Mouse (Mus musculus): Measurements from ENCODE around the gene Srpk2. TPM values are rescaled to one million over a fixed set of nuclear protein-coding genes. Genes with fewer than 3 reads are reported as not detected.

The Srpk2 gene
- total and polyA plus RNA-seq, 3 experiments = 20.6 to 31.1 (median 23.3) TPM

DNA sequence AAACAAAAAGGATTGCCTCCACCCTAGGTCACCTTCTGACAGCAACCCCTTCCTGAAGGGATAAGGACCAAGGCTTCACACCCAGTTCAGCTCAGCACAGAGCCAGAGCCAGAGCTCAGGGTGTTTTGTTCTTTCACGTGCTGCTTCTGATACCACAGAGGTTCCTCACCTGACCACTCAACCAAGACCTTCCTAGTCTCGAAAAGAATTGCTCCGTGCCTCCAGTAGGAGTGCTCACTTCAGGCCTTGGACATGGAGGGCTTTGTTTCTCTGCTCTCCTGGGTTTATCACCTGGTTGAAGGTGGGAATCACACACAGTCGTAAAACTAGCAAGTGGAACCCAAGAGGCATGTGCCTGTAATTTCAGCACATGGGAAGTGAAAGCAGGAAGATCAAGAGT lies 46.4 kb downstream of the Srpk2 start:
- Histone ChIP-seq H3K9ac (ENCODE audit: insufficient read depth, low read depth) (no peak overlapping the region), H3K36me3 (replicated peaks in 1 of 2; ENCODE audit: control insufficient read depth in 1 of 2, insufficient read depth in 1 of 2, low read length in 1 of 2) (peaks cover 0 to 2% of the 10 kb centered on the region in 2 experiments), H3K9me3 (replicated peaks; ENCODE audit: low read length) (no peaks in the 10 kb centered on the region), H3K4me1 (ENCODE audit: control insufficient read depth in 1 of 2, insufficient read depth in 2 of 2) (peaks cover 5 to 35% of the 10 kb centered on the region in 2 experiments), H3K4me2 (ENCODE audit: insufficient read depth, low read depth, poor library complexity, severe bottlenecking) (0 out of 2 replicates have a peak overlapping the region, but pooled peaks have one; percentile 3), H3K4me3 (replicated peaks in 1 of 3; ENCODE audit: low read depth in 2 of 3, low read length in 2 of 3, poor library complexity in 1 of 3) (no peak overlapping the region), H3K27ac (ENCODE audit: insufficient read depth, low read depth) (no peak overlapping the region), H3K27me3 (replicated peaks) (no peaks in the 10 kb centered on the region), H3K79me2 (replicated peaks; ENCODE audit: control insufficient read depth, extremely low read depth, insufficient read depth, poor library complexity, severe bottlenecking) (no peaks in the 10 kb centered on the region)
- TF ChIP-seq SIN3A (IDR thresholded peaks at IDR 0.05; ENCODE audit: low read length) = peak; percentile 55; the same call in 1 of the 2 replicates
- 0 out of 2 replicates have a peak, but pooled peaks have one; percentile 22 for TF ChIP-seq MAZ (IDR thresholded peaks at IDR 0.05; ENCODE audit: low read depth, low read length)
- TF ChIP-seq RCOR1 (conservative IDR thresholded peaks at IDR 0.05; ENCODE audit: low read depth, low read length) = no peak
- TF ChIP-seq NELFE (IDR thresholded peaks at IDR 0.05; ENCODE audit: low read depth, low read length) = no peak
- no peak for TF ChIP-seq RAD21 (IDR thresholded peaks at IDR 0.05; ENCODE audit: low read depth, low read length)
- TF ChIP-seq ZKSCAN1 (IDR thresholded peaks at IDR 0.05; ENCODE audit: borderline replicate concordance, low read depth, low read length) = no peak
- TF ChIP-seq MAX (IDR thresholded peaks at IDR 0.05; ENCODE audit: low read length) = peak; percentile 46
- no peak for TF ChIP-seq JUN (IDR thresholded peaks at IDR 0.05; ENCODE audit: insufficient read depth, low read depth, low read length)
- TF ChIP-seq CTCF (conservative IDR thresholded peaks at IDR 0.05 in 1 of 2, IDR thresholded peaks at IDR 0.05 in 1 of 2; ENCODE audit: low read depth in 2 of 2, low read length in 2 of 2) = peak in 1 of 2 experiments; percentile 25; a peak in 2 of 4 replicates
- 0 out of 2 replicates have a peak, but pooled peaks have one; percentile 28 for TF ChIP-seq MAFK (IDR thresholded peaks at IDR 0.05; ENCODE audit: insufficient replicate concordance, low read length)
- TF ChIP-seq USF1 (IDR thresholded peaks at IDR 0.05; ENCODE audit: low read depth, low read length) = no peak
- no peak for TF ChIP-seq MEF2A (IDR thresholded peaks at IDR 0.05; ENCODE audit: borderline replicate concordance, low read depth, low read length)
- peak; percentile 98 for TF ChIP-seq BHLHE40 (IDR thresholded peaks at IDR 0.05; ENCODE audit: low read depth, low read length)
- TF ChIP-seq KAT2A (IDR thresholded peaks at IDR 0.05; ENCODE audit: insufficient replicate concordance, low read length) = no peak
- TF ChIP-seq CHD2 (IDR thresholded peaks at IDR 0.05; ENCODE audit: low read length) = no peak
- peak; percentile 14; the same call in 1 of the 2 replicates for TF ChIP-seq MYC (IDR thresholded peaks at IDR 0.05; ENCODE audit: low read depth, low read length)
- DNase-seq (ENCODE audit: extremely low read depth) = peak; percentile 67
- dilution Hi-C loops (cut with MboI; ENCODE audit: extremely low pct_ligation_motif_present, extremely low pct_unique_long_range_greater_than_20kb, low sequenced_read_pairs) (no loop called here), in situ Hi-C loops (cut with MboI; ENCODE audit: low pct_ligation_motif_present, low pct_unique_long_range_greater_than_20kb, low sequenced_read_pairs) (no loop called here)

DNA sequence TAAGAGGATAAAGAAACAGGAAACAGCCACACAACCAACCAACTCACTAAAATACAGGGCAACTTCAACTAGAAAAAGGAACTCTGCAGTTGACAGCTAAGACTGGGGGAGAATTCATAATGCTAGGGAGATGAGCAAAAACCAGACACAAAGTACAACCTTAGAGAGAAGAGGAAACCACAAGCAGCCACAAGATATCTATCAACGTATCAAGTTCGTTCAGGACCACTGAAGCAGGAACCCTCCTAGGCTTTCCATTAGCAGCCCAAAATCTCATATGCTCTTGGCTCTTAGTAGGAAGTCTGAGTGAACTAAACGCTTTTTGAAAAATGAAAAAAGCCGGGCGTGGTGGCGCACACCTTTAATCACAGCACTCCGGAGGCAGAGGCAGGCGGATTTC lies 47.1 kb downstream of the Srpk2 start:
- Histone ChIP-seq H3K4me2 (ENCODE audit: insufficient read depth, low read depth, poor library complexity, severe bottlenecking) (no peak overlapping the region), H3K27ac (ENCODE audit: insufficient read depth, low read depth) (no peak overlapping the region), H3K9ac (ENCODE audit: insufficient read depth, low read depth) (no peak overlapping the region), H3K4me1 (ENCODE audit: control insufficient read depth in 1 of 2, insufficient read depth in 2 of 2) (peaks cover 5 to 41% of the 10 kb centered on the region in 2 experiments), H3K27me3 (replicated peaks) (no peaks in the 10 kb centered on the region), H3K36me3 (replicated peaks in 1 of 2; ENCODE audit: control insufficient read depth in 1 of 2, insufficient read depth in 1 of 2, low read length in 1 of 2) (no peaks in the 10 kb centered on the region), H3K4me3 (replicated peaks in 1 of 3; ENCODE audit: low read depth in 2 of 3, low read length in 2 of 3, poor library complexity in 1 of 3) (no peak overlapping the region), H3K9me3 (replicated peaks; ENCODE audit: low read length) (no peaks in the 10 kb centered on the region), H3K79me2 (replicated peaks; ENCODE audit: control insufficient read depth, extremely low read depth, insufficient read depth, poor library complexity, severe bottlenecking) (no peaks in the 10 kb centered on the region; the same call in 1 of the 2 replicates)
- dilution Hi-C loops (cut with MboI; ENCODE audit: extremely low pct_ligation_motif_present, extremely low pct_unique_long_range_greater_than_20kb, low sequenced_read_pairs) (no loop called here), in situ Hi-C loops (cut with MboI; ENCODE audit: low pct_ligation_motif_present, low pct_unique_long_range_greater_than_20kb, low sequenced_read_pairs) (no loop called here)
- peak; percentile 90 for DNase-seq (ENCODE audit: extremely low read depth)
- TF ChIP-seq NELFE (IDR thresholded peaks at IDR 0.05; ENCODE audit: low read depth, low read length) (no peak), MEF2A (IDR thresholded peaks at IDR 0.05; ENCODE audit: borderline replicate concordance, low read depth, low read length) (no peak), SIN3A (IDR thresholded peaks at IDR 0.05; ENCODE audit: low read length) (no peak), ZMIZ1 (IDR thresholded peaks at IDR 0.05; ENCODE audit: low read depth, low read length) (no peak), ETS1 (conservative IDR thresholded peaks at IDR 0.05; ENCODE audit: low read depth, low read length) (no peak; the same call in 1 of the 2 replicates), EP300 (IDR thresholded peaks at IDR 0.05; ENCODE audit: low read length) (peak; percentile 91), TBP (conservative IDR thresholded peaks at IDR 0.05; ENCODE audit: low read depth, low read length) (0 out of 2 replicates have a peak, but pooled peaks have one; percentile 44), MAFK (IDR thresholded peaks at IDR 0.05; ENCODE audit: insufficient replicate concordance, low read length) (peak; percentile 90), JUND (conservative IDR thresholded peaks at IDR 0.05; ENCODE audit: low read depth, low read length) (peak; percentile 76; the same call in 1 of the 2 replicates), JUN (IDR thresholded peaks at IDR 0.05; ENCODE audit: insufficient read depth, low read depth, low read length) (peak; percentile 48; the same call in 1 of the 2 replicates), ZNF384 (IDR thresholded peaks at IDR 0.05; ENCODE audit: low read depth, low read length) (no peak), IRF4 (IDR thresholded peaks at IDR 0.05; ENCODE audit: low read depth, low read length) (peak; percentile 88), ELF1 (IDR thresholded peaks at IDR 0.05; ENCODE audit: low read depth, low read length) (0 out of 2 replicates have a peak, but pooled peaks have one; percentile 19), USF1 (IDR thresholded peaks at IDR 0.05; ENCODE audit: low read depth, low read length) (no peak), BHLHE40 (IDR thresholded peaks at IDR 0.05; ENCODE audit: low read depth, low read length) (peak; percentile 76)
